Mouse (Mus musculus) intestine, embryonic 14.5 days (tissue): ENCODE measurements at regions not wholly inside any gene's neighbourhood (a gene's known extent, or its start where the extent isn't known, plus 50 kb on each side); places are given as distances from the start of the nearest gene placed in this dataset.

Source experiments
- ATAC-seq: fragments of 200-750 bp; cut with Nextera tagmentation; replicated peaks from 2 replicates; pipeline ENCODE4 v1.8.0; 2017; ENCODE audit warnings: low read depth, moderate number of reproducible peaks, moderate TSS enrichment, moderate library complexity; ENCODE audit not compliant: low FRiP score, low TSS enrichment
- DNase-seq: peaks from one replicate; pipeline ENCODE4 v3.0.0-alpha.2; 2018; ENCODE audit warnings: low spot score
- H3K27ac ChIP-seq: fragments of 300-500 bp; sonication (generic); 2 replicates; pipeline ENCODE4 v1.5.1; 2014; ENCODE audit warnings: low read depth, mild to moderate bottlenecking, control low read depth
- H3K27me3 ChIP-seq: fragments of 300-500 bp; sonication (generic); replicated peaks from 2 replicates; pipeline ENCODE4 v1.6.1; 2014; ENCODE audit warnings: low read length, control low read depth; ENCODE audit not compliant: control insufficient read depth, insufficient read depth
- H3K36me3 ChIP-seq: fragments of 300-500 bp; sonication (generic); 2 replicates; pipeline ENCODE4 v1.6.1; 2014; ENCODE audit warnings: low read length, control low read depth; ENCODE audit not compliant: control insufficient read depth, insufficient read depth
- H3K4me1 ChIP-seq: fragments of 300-500 bp; sonication (generic); replicated peaks from 2 replicates; pipeline ENCODE4 v1.6.1; 2014; ENCODE audit warnings: low read length, control low read depth, mixed read lengths; ENCODE audit not compliant: control insufficient read depth, insufficient read depth
- H3K4me2 ChIP-seq: fragments of 300-500 bp; sonication (generic); 2 replicates; pipeline ENCODE4 v1.6.1; 2014; ENCODE audit warnings: low read length
- H3K4me3 ChIP-seq: fragments of 300-500 bp; sonication (generic); 2 replicates; pipeline ENCODE4 v1.5.1; 2014; ENCODE audit warnings: low read depth, low read length, control low read depth, mixed read lengths
- H3K9ac ChIP-seq: fragments of 300-500 bp; sonication (generic); 2 replicates; pipeline ENCODE4 v1.6.1; 2014; ENCODE audit warnings: mild to moderate bottlenecking, low read length
- H3K9me3 ChIP-seq: fragments of 300-500 bp; sonication (generic); 2 replicates; pipeline ENCODE4 v1.6.1; 2016; ENCODE audit warnings: low read length, control low read depth; ENCODE audit not compliant: control insufficient read depth
- WGBS: fragments of 180-500 bp; shearing (Covaris S2); extraction: QIAGEN DNeasy Blood & Tissue Kit; methylation state at CpG from one replicate; pipeline ENCODE4 v1.1.7; 2014; 5-methylcytosine and 5-hydroxymethylcytosine counted together

DNA sequence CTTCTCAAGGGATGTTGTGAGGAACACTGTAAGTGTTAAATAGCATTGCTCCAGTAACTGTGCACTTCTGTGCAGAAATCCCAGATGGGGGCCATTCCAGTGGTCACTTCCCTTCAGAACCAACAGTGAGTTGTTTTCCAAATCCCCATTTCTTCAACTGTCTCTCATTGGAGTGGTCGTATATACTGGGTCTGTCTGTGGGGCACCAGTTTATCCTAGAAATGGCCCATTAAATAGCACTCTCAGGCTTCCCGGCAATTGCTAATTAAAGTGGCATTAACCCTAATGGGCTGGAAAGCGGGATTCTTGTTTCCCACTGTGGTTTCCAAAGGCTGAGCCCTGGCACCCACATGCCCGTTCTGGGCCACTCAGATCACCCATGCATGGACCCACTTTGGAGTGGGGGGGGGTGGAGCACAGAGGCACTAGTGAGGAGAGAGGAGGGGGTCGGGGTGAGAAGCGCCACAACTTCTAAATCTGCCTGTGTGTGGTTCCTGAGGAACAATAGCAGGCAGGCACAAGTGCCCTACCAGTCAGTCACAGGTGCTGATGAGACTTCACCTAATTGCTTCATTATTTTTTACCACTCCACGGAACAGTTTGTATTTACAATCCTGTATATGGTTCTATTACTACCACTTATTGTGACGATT is 78.1 kb downstream of the Fam204a start:
- WGBS: 46% methylated on average over 8 of the region's 8 CpGs
- no peaks in the 10 kb centered on the region for H3K36me3 ChIP-seq
- H3K4me3 ChIP-seq: no peak overlapping the region
- H3K9ac ChIP-seq: no peak overlapping the region
- ATAC-seq (no peak), DNase-seq (no peak)
- H3K4me2 ChIP-seq: no peak overlapping the region
- H3K4me1 ChIP-seq: no peaks in the 10 kb centered on the region
- no peak overlapping the region for H3K27ac ChIP-seq
- peaks cover 42% of the 10 kb centered on the region for H3K27me3 ChIP-seq
- H3K9me3 ChIP-seq: no peaks in the 10 kb centered on the region

DNA sequence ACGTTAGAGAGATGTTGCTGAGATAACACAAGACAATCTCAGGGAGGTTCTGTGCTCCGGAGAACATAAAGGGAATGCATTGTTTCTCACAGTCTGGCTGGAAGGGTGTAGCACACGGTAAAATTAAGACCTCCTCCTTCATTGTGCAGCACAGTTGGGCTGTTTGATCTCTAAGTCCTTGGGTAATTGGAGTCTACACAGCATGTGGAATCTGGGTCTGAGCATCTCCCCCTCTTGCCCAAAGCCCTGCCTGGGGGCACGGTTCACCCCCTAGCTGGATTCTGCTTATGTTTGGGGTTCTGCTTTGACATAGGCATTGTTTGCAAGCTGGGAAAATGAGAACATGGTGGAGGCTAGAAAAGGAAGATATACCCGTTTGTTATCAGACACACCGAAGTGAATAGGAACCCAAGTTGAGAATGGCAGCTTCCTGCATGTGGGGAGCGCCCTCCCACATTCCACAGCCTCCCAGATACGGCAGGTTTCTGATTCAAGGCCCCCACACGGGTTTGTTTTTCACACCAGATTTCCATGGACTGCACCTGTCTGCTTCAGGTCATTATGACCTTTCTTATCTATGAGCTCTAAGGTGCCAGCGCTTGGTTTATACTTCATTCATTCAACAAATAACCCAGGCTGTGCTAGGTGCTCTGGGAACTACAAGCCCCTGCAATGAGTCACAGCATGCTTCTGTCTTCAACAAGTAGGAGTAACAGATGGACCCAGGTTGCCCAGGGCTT is 79.9 kb downstream of the Fam204a start:
- Histone ChIP-seq H3K27ac (no peak overlapping the region), H3K4me1 (no peaks in the 10 kb centered on the region), H3K9me3 (no peaks in the 10 kb centered on the region), H3K27me3 (peaks cover 47% of the 10 kb centered on the region), H3K36me3 (no peaks in the 10 kb centered on the region), H3K9ac (no peak overlapping the region), H3K4me2 (no peak overlapping the region), H3K4me3 (no peak overlapping the region)
- ATAC-seq (no peak), DNase-seq (no peak)
- 45% methylated on average over 10 of the region's 10 CpGs for WGBS

DNA sequence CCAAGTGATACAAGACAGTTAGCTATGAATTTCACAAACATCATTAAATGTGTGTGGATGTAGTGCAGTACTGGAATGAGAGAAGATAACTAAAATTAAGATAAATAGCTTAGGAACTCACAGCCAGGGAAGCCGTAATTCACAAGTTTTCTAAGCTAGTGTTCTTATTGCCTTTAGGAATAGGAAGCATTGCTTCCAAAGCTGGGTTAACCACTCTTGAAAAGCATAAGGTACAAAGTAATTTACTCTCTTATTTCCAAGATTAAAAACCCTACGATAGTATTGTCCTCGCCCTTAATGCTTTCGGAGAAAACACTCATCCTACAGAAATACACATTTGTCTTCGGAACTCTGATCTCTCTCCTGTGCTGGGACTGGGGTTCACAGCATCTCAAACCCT is 81.3 kb downstream of the Fam204a start:
- Histone ChIP-seq H3K27ac (no peak overlapping the region), H3K4me1 (no peaks in the 10 kb centered on the region), H3K27me3 (peaks cover 47% of the 10 kb centered on the region), H3K36me3 (no peaks in the 10 kb centered on the region), H3K9me3 (no peaks in the 10 kb centered on the region), H3K4me2 (no peak overlapping the region), H3K9ac (no peak overlapping the region), H3K4me3 (no peak overlapping the region)
- DNase-seq: no peak
- 87% methylated on average over 5 of the region's 5 CpGs for WGBS
- no peak for ATAC-seq

DNA sequence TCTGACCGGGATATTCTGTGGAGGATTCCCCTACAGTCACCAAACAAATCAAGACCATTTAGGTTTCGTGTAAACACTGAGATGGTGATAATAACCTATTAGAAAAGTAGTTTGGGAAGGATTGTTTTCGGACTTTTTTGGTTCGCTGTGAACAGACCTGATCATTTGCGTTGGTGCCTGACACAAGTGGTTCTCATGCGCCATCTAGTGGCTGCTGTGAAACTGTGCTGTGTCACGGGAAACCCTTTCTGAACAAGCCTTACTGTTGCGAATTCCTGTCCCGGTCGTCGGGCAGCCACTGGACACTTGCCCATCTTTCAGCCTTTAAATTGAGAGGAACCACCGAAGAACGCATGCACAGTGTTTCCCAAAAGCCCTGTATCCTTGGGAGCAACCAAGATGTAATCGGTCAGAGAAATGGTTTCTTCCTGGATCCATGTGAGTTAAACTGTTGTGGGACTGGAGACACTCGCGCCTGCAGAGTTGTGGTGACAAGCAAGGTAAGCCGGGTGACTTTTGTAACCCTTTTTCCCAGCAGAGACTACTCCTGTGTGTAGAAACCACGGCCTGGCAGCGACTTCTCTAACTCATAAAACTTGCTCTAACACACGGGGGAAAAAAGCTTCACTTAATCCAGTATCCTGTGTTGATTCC is 82.0 kb downstream of the Fam204a start:
- Histone ChIP-seq H3K9ac (no peak overlapping the region), H3K27me3 (peaks cover 47% of the 10 kb centered on the region), H3K9me3 (no peaks in the 10 kb centered on the region), H3K4me3 (no peak overlapping the region), H3K4me2 (peak overlapping the region; percentile 29), H3K4me1 (no peaks in the 10 kb centered on the region), H3K36me3 (no peaks in the 10 kb centered on the region), H3K27ac (no peak overlapping the region)
- WGBS: 8% methylated on average over 20 of the region's 20 CpGs
- ATAC-seq: no peak
- peak; percentile 89 for DNase-seq

DNA sequence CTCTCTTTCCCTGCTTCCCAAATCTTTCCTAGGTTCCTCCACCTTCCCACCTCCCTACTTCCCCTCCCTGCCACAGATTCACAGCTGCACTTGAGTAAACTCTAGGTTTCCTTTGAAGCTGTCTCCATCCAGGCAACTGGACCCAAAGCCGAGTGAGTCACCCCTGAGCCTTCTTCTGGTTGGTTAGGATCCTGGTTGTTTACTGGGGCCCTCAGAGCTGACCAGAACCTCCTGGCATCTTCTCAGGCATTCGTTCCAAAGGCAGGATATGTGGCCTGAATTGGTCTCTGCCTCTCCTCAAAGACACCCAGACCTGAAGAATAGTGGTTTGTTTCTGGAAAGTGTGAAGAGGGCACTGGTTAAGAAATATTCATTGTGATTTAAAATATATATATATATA is 87.6 kb downstream of the Fam204a start:
- Histone ChIP-seq H3K27me3 (0 out of 2 replicates have a peak, but pooled peaks cover 10% of the 10 kb centered on the region), H3K4me2 (no peak overlapping the region), H3K9me3 (no peaks in the 10 kb centered on the region), H3K36me3 (no peaks in the 10 kb centered on the region), H3K9ac (no peak overlapping the region), H3K4me1 (no peaks in the 10 kb centered on the region), H3K4me3 (no peak overlapping the region), H3K27ac (no peak overlapping the region)
- WGBS: 23% methylated on average over 2 of the region's 2 CpGs
- no peak for ATAC-seq
- DNase-seq: no peak

DNA sequence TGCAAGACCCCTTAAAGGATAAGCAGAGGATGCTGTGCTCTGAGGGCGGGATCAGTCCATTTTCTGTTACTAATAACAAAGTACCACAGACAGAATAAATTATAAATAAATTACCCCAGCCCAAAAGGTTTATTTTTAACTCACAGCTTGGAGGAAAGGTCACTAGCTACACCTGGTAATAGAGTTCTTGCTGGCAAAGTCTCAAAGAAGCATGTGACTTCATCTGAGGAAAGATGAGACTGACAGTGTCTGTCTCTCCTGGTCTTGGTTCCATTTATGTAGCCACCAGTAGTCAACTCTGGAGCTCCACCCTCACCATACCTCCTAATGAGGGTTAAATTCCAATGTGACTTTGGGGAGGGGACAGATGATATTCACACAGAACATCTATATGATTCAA is 90.0 kb downstream of the Fam204a start:
- no peak for ATAC-seq

DNA sequence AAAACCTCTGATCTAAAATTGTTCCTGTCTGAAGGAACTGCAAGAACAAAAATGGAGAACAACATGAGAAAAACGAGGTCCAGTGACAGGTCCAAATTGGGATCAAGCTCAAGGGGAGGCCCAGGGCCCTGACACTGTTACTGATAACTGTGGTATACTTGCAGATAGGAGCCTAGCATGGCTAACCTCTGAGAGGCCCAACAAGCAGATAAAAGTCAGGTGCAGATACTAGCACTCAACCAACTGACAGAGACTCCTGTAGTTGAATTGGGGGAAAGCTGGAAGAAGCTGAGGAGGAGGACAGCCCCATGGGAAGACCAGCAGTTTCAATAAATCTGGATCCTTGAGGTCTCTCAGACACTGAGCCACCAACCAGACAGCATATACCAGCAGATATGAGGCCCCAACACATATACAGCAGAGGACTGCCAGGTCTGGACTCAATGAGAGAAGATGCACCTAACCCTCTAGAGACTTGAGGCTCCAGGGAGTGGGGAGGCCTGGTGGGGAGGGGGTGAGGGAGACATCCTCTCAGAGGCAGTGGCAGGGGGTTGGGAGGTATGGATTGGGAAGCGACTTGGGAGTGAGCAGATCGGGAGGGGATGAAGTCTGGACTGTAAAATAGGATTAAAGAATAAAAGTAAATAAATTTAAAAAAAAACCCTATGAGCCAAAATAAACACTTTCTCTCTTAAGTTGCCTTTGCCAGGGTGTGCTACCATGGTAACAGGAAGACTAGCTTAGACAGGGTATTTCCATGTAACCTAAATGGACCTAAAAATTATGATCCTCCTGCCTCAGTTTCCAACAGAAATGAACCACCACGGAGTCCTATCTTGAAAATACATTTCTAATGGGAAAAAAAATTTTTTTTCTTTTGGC is 91.8 kb downstream of the Fam204a start:
- H3K36me3 ChIP-seq: no peaks in the 10 kb centered on the region
- H3K9me3 ChIP-seq: no peaks in the 10 kb centered on the region
- no peak overlapping the region for H3K4me3 ChIP-seq
- 71% methylated on average over 4 of the region's 4 CpGs for WGBS
- H3K27me3 ChIP-seq: 0 out of 2 replicates have a peak, but pooled peaks cover 3% of the 10 kb centered on the region
- ATAC-seq (no peak), DNase-seq (no peak)
- H3K9ac ChIP-seq: no peak overlapping the region
- no peak overlapping the region for H3K4me2 ChIP-seq
- no peaks in the 10 kb centered on the region for H3K4me1 ChIP-seq
- H3K27ac ChIP-seq: no peak overlapping the region

More for the DNA sequence above, 90.0 kb downstream of the Fam204a start:
- H3K36me3 ChIP-seq: no peaks in the 10 kb centered on the region
- H3K27ac ChIP-seq: no peak overlapping the region
- no peak for DNase-seq
- no peak overlapping the region for H3K4me3 ChIP-seq
- H3K4me2 ChIP-seq: no peak overlapping the region
- no peaks in the 10 kb centered on the region for H3K9me3 ChIP-seq
- 87% methylated on average over 1 of the region's 1 CpGs for WGBS
- no peak overlapping the region for H3K9ac ChIP-seq
- no peaks in the 10 kb centered on the region for H3K4me1 ChIP-seq
- H3K27me3 ChIP-seq: 0 out of 2 replicates have a peak, but pooled peaks cover 3% of the 10 kb centered on the region

DNA sequence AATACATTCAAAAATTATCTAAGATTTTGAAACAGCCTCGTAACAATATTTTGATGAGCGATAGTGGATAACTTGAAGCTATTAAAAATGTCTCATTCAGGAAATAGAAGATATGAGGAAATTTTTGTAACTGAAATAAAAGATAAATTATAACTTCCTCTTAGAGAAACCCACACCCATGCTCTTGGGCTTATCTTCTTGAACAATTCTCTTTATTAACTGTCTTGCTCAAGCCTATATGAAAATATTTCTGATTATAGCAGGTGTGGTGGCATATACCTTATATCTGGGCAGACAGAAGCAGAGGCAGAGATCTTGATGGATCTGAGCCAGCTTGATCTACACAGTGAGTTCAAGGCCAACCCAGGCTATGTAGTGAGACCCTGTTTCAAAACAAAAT is 96.9 kb downstream of the Fam204a start:
- H3K9ac ChIP-seq: no peak overlapping the region
- H3K4me3 ChIP-seq: no peak overlapping the region
- no peaks in the 10 kb centered on the region for H3K36me3 ChIP-seq
- WGBS: 91% methylated on average over 2 of the region's 2 CpGs
- no peaks in the 10 kb centered on the region for H3K4me1 ChIP-seq
- no peaks in the 10 kb centered on the region for H3K27me3 ChIP-seq
- H3K9me3 ChIP-seq: no peaks in the 10 kb centered on the region
- no peak for DNase-seq
- H3K27ac ChIP-seq: no peak overlapping the region
- no peak for ATAC-seq
- H3K4me2 ChIP-seq: no peak overlapping the region
